Mouse (Mus musculus) 3134 (cell line): ENCODE measurements around the gene Rpl18a.
"Not testable (repeated sequence)": the region's sequence is repeated elsewhere in the genome, so short reads cannot be mapped to it uniquely, and the experiment has no call there.

Experiments
- DNase-seq: peaks from one replicate; pipeline ENCODE4 v3.0.0-alpha.2; 2011; ENCODE audit warnings: low spot score; ENCODE audit not compliant: insufficient read length; ENCODE audit errors: extremely low read depth

The Rpl18a gene

DNA sequence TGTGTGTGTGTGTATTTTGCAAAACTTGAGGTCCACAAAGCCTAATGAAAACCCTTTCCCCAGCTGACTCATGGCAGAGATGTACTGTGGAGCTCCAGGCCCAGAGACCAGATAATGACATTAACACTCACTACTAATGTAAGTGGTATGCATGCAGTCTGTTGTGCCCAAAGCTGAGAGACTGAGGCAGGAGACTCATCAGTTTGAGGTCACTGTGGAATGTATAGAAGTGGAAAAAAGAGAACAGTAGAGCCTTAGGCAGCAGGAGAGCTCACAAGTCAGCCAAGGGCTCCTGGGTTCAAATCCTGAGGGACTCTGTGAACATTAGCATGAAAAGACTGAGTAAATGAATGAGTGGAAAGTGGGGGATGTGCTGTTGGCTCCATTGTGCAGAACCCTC lies 6.4 kb upstream of the Rpl18a start:
- DNase-seq: peak; percentile 69

- peak; percentile 71 for DNase-seq
Observed at GRCm38 (mm10) chr8:70903112-70903511, 5.9 kb upstream of the Rpl18a start.

GRCm38 (mm10) chr8:70902211-70902610 lies 5.0 kb upstream of the Rpl18a start:
- DNase-seq: no peak

GRCm38 (mm10) chr8:70900872-70901387 lies 3.7 kb upstream of the Rpl18a start:
- no peak for DNase-seq

DNA sequence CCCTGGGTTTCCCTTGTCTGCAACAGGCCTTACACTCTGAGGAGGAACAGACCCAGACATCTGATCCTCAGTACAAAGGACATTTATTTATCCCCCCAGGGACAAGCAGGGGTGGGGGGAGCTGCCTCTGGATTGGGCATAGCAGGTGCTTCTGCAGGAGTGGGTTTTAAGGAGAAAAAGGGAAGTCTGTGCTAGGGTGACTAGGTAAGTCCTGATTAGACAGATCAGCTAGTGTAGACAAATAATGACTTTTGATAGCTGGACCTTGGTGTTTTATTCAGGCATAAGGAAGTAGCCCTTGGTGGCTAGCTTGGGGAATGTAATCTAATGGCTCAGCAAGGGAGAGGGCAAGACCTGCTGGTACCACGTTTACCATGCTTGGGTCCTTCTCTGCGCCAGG lies 2.0 kb upstream of the Rpl18a start:
- no peak for DNase-seq

- no peak for DNase-seq
Observed at GRCm38 (mm10) chr8:70898661-70899198, 1.5 kb upstream of the Rpl18a start.

DNA sequence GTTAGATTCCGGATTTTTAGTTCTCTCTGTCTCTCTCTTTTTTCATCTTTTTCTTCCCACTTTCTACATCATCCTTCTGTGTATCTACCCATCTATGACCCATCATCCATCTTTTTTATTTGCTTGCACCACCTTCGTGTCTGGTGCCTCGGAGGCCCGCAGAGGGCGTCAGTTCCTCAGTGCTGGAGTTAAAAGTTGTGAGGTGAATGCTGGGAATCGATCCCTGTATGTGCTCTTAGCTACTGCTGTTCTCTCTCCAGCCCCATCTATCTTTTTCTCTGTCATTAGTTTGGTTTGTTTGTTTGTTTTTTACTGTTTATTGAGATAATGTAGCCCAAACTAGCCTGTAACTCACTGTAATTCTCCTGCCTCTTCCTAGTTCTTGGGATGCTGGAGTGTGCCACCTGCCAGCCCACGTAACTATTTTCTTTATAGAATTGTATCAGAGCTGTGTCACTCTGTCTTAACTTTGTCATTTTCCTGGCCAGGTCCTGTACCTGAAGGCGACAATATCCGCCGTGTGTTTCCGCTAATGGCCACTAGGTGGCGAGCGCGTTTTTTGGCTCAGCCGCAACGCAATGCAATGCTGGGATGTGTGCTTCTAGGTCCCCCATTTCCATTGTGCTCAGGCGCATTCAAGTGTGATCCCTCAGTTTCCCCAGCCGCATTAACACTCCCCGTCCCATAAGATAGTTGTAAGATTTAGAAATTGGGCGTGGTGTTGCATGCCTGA lies 635 bp upstream of the Rpl18a start:
- DNase-seq: no peak

- DNase-seq: no peak
Observed at GRCm38 (mm10) chr8:70896316-70897020, 744 bp downstream of the Rpl18a start.

DNA sequence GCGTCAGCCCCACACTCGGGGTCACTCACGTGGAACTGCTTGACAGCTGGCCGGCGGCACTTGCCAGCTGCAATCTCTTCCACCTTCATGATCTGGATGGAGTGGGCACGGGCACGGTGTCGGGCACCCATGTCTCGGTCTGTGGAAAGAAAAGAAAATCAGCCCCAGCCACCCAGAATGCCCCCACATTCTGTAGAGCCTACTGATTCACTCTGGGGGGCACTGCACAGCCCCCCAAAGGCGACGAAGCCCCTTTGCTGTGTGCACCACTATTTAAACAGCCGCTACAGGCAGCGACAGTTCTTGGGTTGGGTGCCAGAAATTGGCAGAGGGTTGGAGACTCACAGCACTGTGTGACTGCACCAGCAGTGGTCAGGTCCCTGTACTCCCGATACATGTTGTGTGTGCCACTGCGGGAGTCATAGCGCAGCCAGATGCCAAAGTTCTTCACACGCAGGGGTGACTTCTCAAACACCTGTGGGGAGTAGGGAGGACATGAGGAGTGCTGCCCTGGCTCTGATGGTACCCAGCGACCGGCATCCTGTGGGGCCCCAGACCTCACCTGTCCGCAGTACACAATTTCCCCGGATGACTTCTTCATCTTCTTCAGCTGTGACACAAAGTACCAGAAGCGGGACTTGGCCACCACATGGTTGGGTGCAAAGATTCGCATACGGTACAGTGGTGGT lies 1.5 kb downstream of the Rpl18a start:
- DNase-seq: not testable (repeated sequence)

GRCm38 (mm10) chr8:70894771-70895545 lies 2.3 kb downstream of the Rpl18a start:
- no peak for DNase-seq

DNA sequence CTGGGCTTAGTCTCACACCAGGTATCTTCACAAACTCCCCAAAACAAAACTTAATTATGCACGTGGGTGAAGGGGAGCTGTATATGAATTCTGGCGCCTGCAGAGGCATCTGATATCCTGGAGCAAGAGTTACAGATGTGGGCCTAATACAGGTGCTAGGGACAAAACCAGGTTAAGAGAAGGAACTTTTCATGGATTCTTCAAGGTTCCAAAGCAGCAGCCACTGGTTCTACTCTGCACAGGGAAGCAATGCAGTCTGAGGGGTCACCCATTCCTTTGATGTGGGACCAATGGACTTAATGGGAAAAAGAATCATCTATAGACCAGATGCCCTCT lies 2.9 kb downstream of the Rpl18a start:
- DNase-seq: no peak

DNA sequence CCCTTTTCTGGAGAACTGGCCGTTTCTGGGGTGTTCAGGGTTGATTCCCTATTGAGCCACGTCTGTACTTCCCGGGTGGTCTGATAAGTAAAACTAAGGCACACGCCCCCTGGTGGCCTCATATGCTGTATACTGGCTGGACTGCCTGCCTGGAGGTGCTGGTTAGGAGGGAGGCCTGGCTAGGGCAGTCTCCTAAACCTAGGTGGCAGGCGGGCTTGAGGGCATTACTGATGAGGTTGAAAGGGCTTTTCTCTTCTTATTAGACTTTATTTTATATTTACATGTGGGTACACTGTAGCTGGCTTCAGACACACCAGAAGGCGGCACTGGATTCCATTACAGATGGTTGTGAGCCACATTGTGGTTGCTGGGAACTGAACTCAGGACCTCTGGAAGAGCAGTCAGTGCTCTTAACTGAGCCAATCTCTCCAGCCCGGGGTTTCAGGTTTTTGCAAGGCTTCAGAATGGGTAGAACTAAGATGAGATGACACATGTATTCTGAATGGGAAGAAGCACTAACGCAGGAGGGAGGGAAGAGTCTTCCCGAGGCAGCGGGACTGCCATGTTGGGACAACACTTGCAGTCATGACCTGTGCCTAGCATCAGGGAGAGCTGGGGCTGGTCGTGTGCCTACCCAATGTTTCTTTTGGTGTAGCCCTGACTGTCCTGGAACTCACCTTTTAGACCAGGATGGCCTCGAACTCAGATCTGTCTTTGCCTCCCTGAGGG lies 3.4 kb downstream of the Rpl18a start:
- peak; percentile 59 for DNase-seq

GRCm38 (mm10) chr8:70892896-70893655 lies 4.1 kb downstream of the Rpl18a start:
- DNase-seq: no peak

GRCm38 (mm10) chr8:70892022-70892895 lies 5.0 kb downstream of the Rpl18a start, which contains the start of gene Slc5a5:
Gene Slc5a5 (minus strand): TSS chr8:70892757.
- no peak for DNase-seq

GRCm38 (mm10) chr8:70891356-70891755 lies 5.9 kb downstream of the Rpl18a start:
- no peak for DNase-seq

- no peak for DNase-seq
Observed at GRCm38 (mm10) chr8:70890656-70891055, 6.6 kb downstream of the Rpl18a start.

DNA sequence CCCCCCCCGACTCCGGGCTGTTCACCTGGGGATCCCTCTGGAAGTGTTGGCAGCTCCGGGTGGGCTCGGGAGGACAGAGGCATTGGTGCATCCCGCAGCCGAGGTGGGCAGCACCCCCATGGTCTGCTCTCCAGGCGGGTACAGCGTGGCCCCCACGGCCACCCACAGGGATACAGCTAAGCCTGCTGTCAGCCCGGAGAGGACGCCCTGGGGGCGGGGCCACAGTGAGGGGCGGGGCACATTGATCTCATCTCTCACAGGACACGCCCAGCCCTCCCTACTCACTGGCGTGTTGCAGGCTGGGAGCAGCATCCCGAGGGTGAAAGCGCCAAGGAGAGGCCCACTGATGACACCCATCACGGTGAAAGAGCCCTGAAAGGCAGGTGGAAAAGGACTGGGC lies 9.5 kb downstream of the Rpl18a start:
- DNase-seq: no peak

- DNase-seq: no peak
Observed at GRCm38 (mm10) chr8:70885612-70886011, 11.6 kb downstream of the Rpl18a start.
